In the genomic region with DNA sequence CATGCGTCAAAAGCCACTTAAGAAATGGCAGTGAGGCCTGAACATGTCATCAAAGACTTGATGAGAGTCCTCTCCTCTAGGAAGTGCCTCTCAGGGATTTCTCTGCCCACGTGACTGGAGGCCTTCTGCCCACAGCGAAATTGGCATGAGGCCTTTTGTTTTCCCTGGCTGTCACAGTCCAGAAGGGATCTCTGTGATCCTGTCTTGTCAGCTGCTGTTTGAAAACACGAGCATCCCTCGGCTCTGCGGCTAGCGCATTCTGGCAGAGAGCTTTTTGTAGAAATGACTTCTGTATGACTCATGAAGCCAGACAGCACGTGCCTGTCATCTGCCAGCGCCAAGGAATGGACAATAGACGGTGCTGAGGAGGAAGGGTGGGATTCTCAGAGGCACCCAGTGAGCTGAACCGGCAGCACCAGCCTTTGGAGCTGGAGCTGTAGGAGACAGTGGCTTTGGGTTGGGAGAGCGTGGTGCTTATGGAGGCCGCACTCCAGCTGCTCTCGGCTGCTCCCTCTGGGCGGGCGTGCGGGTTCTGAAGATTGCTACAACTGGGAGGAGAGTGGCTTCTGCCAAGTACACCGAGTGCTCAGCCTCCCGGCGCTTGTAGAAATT, we compare ENCODE assay signal across 9 mouse cellular contexts. TPM values are rescaled to one million over a fixed set of nuclear protein-coding genes. Genes with fewer than 3 reads are reported as not detected.
A peak's percentile ranks its signal among the peaks of the same experiment; 100 is the strongest.
DNase-seq lines count a peak whose midpoint lies in the region; ATAC-seq and TF ChIP-seq lines count a peak whose summit lies in the region.
"Had no signal": no experiment of that assay in that cellular context is flagged by ENCODE, and none has a peak within 500 bp of the region (broad histone marks: within the 10 kb centered on the region; RNA-seq: fewer than 3 reads in every experiment).

No protein-coding gene starts in this region.

- 62% methylated on average over 20 of the region's 20 CpGs for WGBS in forebrain, embryonic 16.5 days
- 94% methylated on average over 20 of the region's 20 CpGs for WGBS in thymus, adult 2 months

- peaks cover 13% of the 10 kb centered on the region for H3K4me1 ChIP-seq in E14TG2a.4 (replicated peaks; ENCODE audit: low read depth, low read length)
- peaks cover 7% of the 10 kb centered on the region; the same call in 1 of the 2 replicates for H3K4me1 ChIP-seq in forebrain, embryonic 16.5 days (replicated peaks; ENCODE audit: control insufficient read depth, insufficient read depth, low read length)
- H3K4me1 ChIP-seq in thymus, adult 2 months (replicated peaks; ENCODE audit: control insufficient read depth, insufficient read depth, low read length) = no peaks in the 10 kb centered on the region
- H3K4me1 ChIP-seq: liver, embryonic 13.5 days had no signal

- DNase-seq in adrenal gland, adult 2 months = peak; percentile 89
- peak; percentile 58 to 76 for DNase-seq in heart, postnatal 36 days
- DNase-seq in left cerebral cortex, adult 2 months (ENCODE audit: extremely low spot score in 1 of 2, low spot score in 2 of 2) = peak; percentile 67 to 69
- peak; percentile 85 for DNase-seq in right cerebral cortex, adult 18-20 months
- no peak for DNase-seq in thymus, adult 2 months
- DNase-seq: liver, embryonic 13.5 days had no signal

- H3K4me2 ChIP-seq in forebrain, embryonic 16.5 days (ENCODE audit: low read length) = no peak overlapping the region
- H3K4me2 ChIP-seq: liver, embryonic 13.5 days had no signal

- intact Hi-C loops in heart, postnatal 36 days (cut with DNase I) = no loop called here
- intact Hi-C loops in left cerebral cortex, adult 2 months (cut with DNase I) = loop anchor here (1.0 kb wide), 1 partner anchor 10 kb away; a partner anchor contains a TSS

- peak overlapping the region; percentile 69 for H3K27ac ChIP-seq in forebrain, embryonic 16.5 days (ENCODE audit: low read length)
- H3K27ac ChIP-seq in left cerebral cortex, adult 2 months = peak overlapping the region; percentile 58
- H3K27ac ChIP-seq in thymus, adult 2 months (ENCODE audit: control insufficient read depth, insufficient read depth, low read length) = no peak overlapping the region
- H3K27ac ChIP-seq: liver, embryonic 13.5 days had no signal

- no peak overlapping the region for H3K9ac ChIP-seq in forebrain, embryonic 16.5 days (replicated peaks; ENCODE audit: low read depth, low read length)
- H3K9ac ChIP-seq: liver, embryonic 13.5 days had no signal

- TF ChIP-seq POLR2A in thymus, adult 2 months (IDR thresholded peaks at IDR 0.05; ENCODE audit: control insufficient read depth, extremely low read depth, insufficient read depth, low read length, poor library complexity) = no peak

- peak; percentile 71 for ATAC-seq in forebrain, embryonic 16.5 days
- ATAC-seq in megakaryocyte-erythroid progenitor cell, adult 5-6 weeks (replicated peaks; ENCODE audit: low FRiP score, low TSS enrichment, poor library complexity, severe bottlenecking) = no peak

- H3K9me3 ChIP-seq in E14TG2a.4 (ENCODE audit: low read length) = no peaks in the 10 kb centered on the region
- H3K9me3 ChIP-seq in forebrain, embryonic 16.5 days (ENCODE audit: control insufficient read depth, low read length) = no peaks in the 10 kb centered on the region
- H3K9me3 ChIP-seq: liver, embryonic 13.5 days had no signal

- no peak for TF ChIP-seq CTCF in E14TG2a.4 (conservative IDR thresholded peaks at IDR 0.05; ENCODE audit: low read length)
- TF ChIP-seq CTCF in left cerebral cortex, adult 2 months (IDR thresholded peaks at IDR 0.05) = peak; percentile 13
- no peak for TF ChIP-seq CTCF in thymus, adult 2 months (IDR thresholded peaks at IDR 0.05; ENCODE audit: borderline replicate concordance, control insufficient read depth, extremely low read depth, insufficient read depth, low read length, poor library complexity)

- H3K27me3 ChIP-seq in E14TG2a.4 (ENCODE audit: insufficient read depth, low read length) = no peaks in the 10 kb centered on the region
- no peaks in the 10 kb centered on the region for H3K27me3 ChIP-seq in forebrain, embryonic 16.5 days (replicated peaks; ENCODE audit: control insufficient read depth, insufficient read depth, low read length)
- no peaks in the 10 kb centered on the region for H3K27me3 ChIP-seq in thymus, adult 2 months (ENCODE audit: control insufficient read depth, insufficient read depth, low read length)
- H3K27me3 ChIP-seq: liver, embryonic 13.5 days had no signal

- H3K4me3 ChIP-seq in E14TG2a.4 (replicated peaks; ENCODE audit: low read length) = 0 out of 2 replicates have a peak overlapping the region, but pooled peaks have one; percentile 20
- H3K4me3 ChIP-seq in forebrain, embryonic 16.5 days (replicated peaks; ENCODE audit: low read length) = no peak overlapping the region
- H3K4me3 ChIP-seq in left cerebral cortex, adult 2 months = no peak overlapping the region
- H3K4me3 ChIP-seq in thymus, adult 2 months (ENCODE audit: control insufficient read depth, insufficient read depth, low read length) = no peak overlapping the region
- H3K4me3 ChIP-seq: liver, embryonic 13.5 days had no signal

- peaks cover 78% of the 10 kb centered on the region for H3K36me3 ChIP-seq in E14TG2a.4 (ENCODE audit: insufficient read depth, low read length)
- H3K36me3 ChIP-seq in forebrain, embryonic 16.5 days (ENCODE audit: control insufficient read depth, insufficient read depth) = peaks cover 21% of the 10 kb centered on the region
- H3K36me3 ChIP-seq in thymus, adult 2 months (ENCODE audit: control insufficient read depth, insufficient read depth, low read length) = peaks cover 36% of the 10 kb centered on the region

RNA-seq across cellular contexts. Expression of a gene that starts 10.4 kb away (rescaled TPM):
- 10 to 100 TPM; 38.5 to 51.4 TPM for total RNA-seq in adrenal gland, adult 2 months (2021)
- 49.5 and 56.9 TPM in 2 replicates for polyA plus RNA-seq in adrenal gland, adult 2 months (2012; rRNA removed)
- polyA plus RNA-seq in forebrain, embryonic 16.5 days (2015; fragmentation: Nextera tagmentation; extraction: Ambion mirVana) = 29.2 and 31.4 TPM in 2 replicates
- 10 to 100 TPM; 24.2 to 26.8 TPM for total RNA-seq in heart, postnatal 36 days (2021)
- total RNA-seq in left cerebral cortex, adult 2 months (2021) = 10 to 100 TPM; 69.0 to 72.4 TPM
- polyA plus RNA-seq in thymus, adult 2 months (2012; rRNA removed) = 43.8 and 49.5 TPM in 2 replicates
- 22.6 and 24.6 TPM in 2 replicates for total RNA-seq in megakaryocyte-erythroid progenitor cell, adult 5-6 weeks (2014; fragmentation: Nextera tagmentation)
- total RNA-seq in megakaryocyte-erythroid progenitor cell, adult 5-6 weeks (2017) = 12.6 and 21.7 TPM in 2 replicates

RNA-seq across cellular contexts. Expression of a gene that starts 56.7 kb away (rescaled TPM):
- under 1 TPM; 0.35 to 0.45 TPM for total RNA-seq in adrenal gland, adult 2 months (2021)
- polyA plus RNA-seq in adrenal gland, adult 2 months (2012; rRNA removed) = 0.17 and 0.18 TPM in 2 replicates
- polyA plus RNA-seq in forebrain, embryonic 16.5 days (2015; fragmentation: Nextera tagmentation; extraction: Ambion mirVana) = 6.1 and 7.7 TPM in 2 replicates
- not detected for total RNA-seq in heart, postnatal 36 days (2021)
- 10 to 100 TPM; 17.9 to 22.6 TPM for total RNA-seq in left cerebral cortex, adult 2 months (2021)
- polyA plus RNA-seq in thymus, adult 2 months (2012; rRNA removed) = not detected in 2 replicates
- total RNA-seq in megakaryocyte-erythroid progenitor cell, adult 5-6 weeks (2014; fragmentation: Nextera tagmentation) = not detected in 2 replicates
- not detected in 2 replicates for total RNA-seq in megakaryocyte-erythroid progenitor cell, adult 5-6 weeks (2017)
- polyA plus RNA-seq: liver, embryonic 13.5 days had no signal

Comparison
In these comparisons a context has a peak if more than half of its experiments do, and no peak if none do; other contexts are left out.
1. RNA of a gene that starts 56.7 kb away (total RNA-seq): 17.9 to 22.6 TPM in left cerebral cortex, adult 2 months; 0.35 to 0.45 TPM in adrenal gland, adult 2 months, not detected in megakaryocyte-erythroid progenitor cell, adult 5-6 weeks and not detected in heart, postnatal 36 days; every median in the first group is over 10 times any median in the second.